Mouse (Mus musculus): ENCODE data around the gene Aspg. TPM values are rescaled to one million over a fixed set of nuclear protein-coding genes. Genes with fewer than 3 reads are reported as not detected.

Gene Aspg
- total RNA-seq, 2 experiments from 2014 or later: 1.9 to 4.7 TPM

GRCm38 (mm10) chr12:112111323-112111722, 4.8 kb downstream of the Aspg start:
- intact Hi-C loops (cut with DNase I): loop anchor here (10.0 kb wide), 1 partner anchor 433 kb away; no protein-coding TSS in a partner anchor
- DNase-seq (ENCODE audit: low spot score in 2 of 2): no peak

GRCm38 (mm10) chr12:112112235-112112634, 5.8 kb downstream of the Aspg start:
- intact Hi-C loops (cut with DNase I): loop anchor here (10.0 kb wide), 1 partner anchor 433 kb away; no protein-coding TSS in a partner anchor

GRCm38 (mm10) chr12:112112686-112113396, 6.4 kb downstream of the Aspg start:
- no peak for DNase-seq (ENCODE audit: low spot score in 2 of 2)
- intact Hi-C loops (cut with DNase I): loop anchor here (1.0 to 10.0 kb wide), 2 partner anchors 27 to 432 kb away; no protein-coding TSS in a partner anchor

More at GRCm38 (mm10) chr12:112112235-112112634, 5.8 kb downstream of the Aspg start:
- no peak for DNase-seq (ENCODE audit: low spot score in 2 of 2)

GRCm38 (mm10) chr12:112113710-112114109, 7.2 kb downstream of the Aspg start:
- intact Hi-C loops (cut with DNase I): loop anchor here (1.0 to 10.0 kb wide), 2 partner anchors 27 to 431 kb away; no protein-coding TSS in a partner anchor
- DNase-seq (ENCODE audit: low spot score in 2 of 2): peak; percentile 83 to 87

GRCm38 (mm10) chr12:112117006-112117405, 10.5 kb downstream of the Aspg start:
- intact Hi-C loops (cut with DNase I): loop anchor here (10.0 kb wide), 1 partner anchor 428 kb away; no protein-coding TSS in a partner anchor
- DNase-seq (ENCODE audit: low spot score in 2 of 2): no peak

GRCm38 (mm10) chr12:112117649-112118048, 11.2 kb downstream of the Aspg start:
- peak; percentile 49 to 64 for DNase-seq (ENCODE audit: low spot score in 2 of 2)
- intact Hi-C loops (cut with DNase I): loop anchor here (10.0 kb wide), 1 partner anchor 427 kb away; no protein-coding TSS in a partner anchor

GRCm38 (mm10) chr12:112121188-112121587, 14.7 kb downstream of the Aspg start:
- DNase-seq (ENCODE audit: low spot score in 2 of 2): no peak
- intact Hi-C loops (cut with DNase I): no loop called here

- intact Hi-C loops (cut with DNase I): no loop called here
- no peak for DNase-seq (ENCODE audit: low spot score in 2 of 2)
These were observed 19.4 kb downstream of the Aspg start for GRCm38 (mm10) chr12:112125903-112126302.

GRCm38 (mm10) chr12:112126931-112127635, 20.6 kb downstream of the Aspg start:
- intact Hi-C loops (cut with DNase I): no loop called here
- DNase-seq (ENCODE audit: low spot score in 2 of 2): no peak

GRCm38 (mm10) chr12:112128526-112128925, 22.0 kb downstream of the Aspg start:
- no peak for DNase-seq (ENCODE audit: low spot score in 2 of 2)
- intact Hi-C loops (cut with DNase I): no loop called here

GRCm38 (mm10) chr12:112129300-112129856, 22.9 kb downstream of the Aspg start:
- intact Hi-C loops (cut with DNase I): no loop called here
- no peak for DNase-seq (ENCODE audit: low spot score in 2 of 2)

- DNase-seq (ENCODE audit: low spot score in 2 of 2): peak in 1 of 2 experiments; percentile 30
- intact Hi-C loops (cut with DNase I): no loop called here
These were observed 23.8 kb downstream of the Aspg start for GRCm38 (mm10) chr12:112130161-112130860.

- no peak for DNase-seq (ENCODE audit: low spot score in 2 of 2)
- intact Hi-C loops (cut with DNase I): no loop called here
These were observed 24.5 kb downstream of the Aspg start for GRCm38 (mm10) chr12:112130957-112131356.

GRCm38 (mm10) chr12:112140231-112140630, 33.8 kb downstream of the Aspg start:
- intact Hi-C loops (cut with DNase I): loop anchor here (1.0 kb wide), 1 partner anchor 27 kb away; no protein-coding TSS in a partner anchor

GRCm38 (mm10) chr12:112140745-112141144, 34.3 kb downstream of the Aspg start:
- no peak for DNase-seq (ENCODE audit: low spot score in 2 of 2)
- intact Hi-C loops (cut with DNase I): loop anchor here (1.0 kb wide), 1 partner anchor 27 kb away; no protein-coding TSS in a partner anchor

More at GRCm38 (mm10) chr12:112140231-112140630, 33.8 kb downstream of the Aspg start:
- DNase-seq (ENCODE audit: low spot score in 2 of 2): peak; percentile 50 to 73

- no peak for DNase-seq (ENCODE audit: low spot score in 2 of 2)
These were observed 34.8 kb downstream of the Aspg start for GRCm38 (mm10) chr12:112141300-112141699.

GRCm38 (mm10) chr12:112143116-112143832, 36.8 kb downstream of the Aspg start:
- DNase-seq (ENCODE audit: low spot score in 2 of 2): peak; percentile 39 to 52
- intact Hi-C loops (cut with DNase I): no loop called here

More at GRCm38 (mm10) chr12:112141300-112141699, 34.8 kb downstream of the Aspg start:
- intact Hi-C loops (cut with DNase I): no loop called here

GRCm38 (mm10) chr12:112143833-112144201, 37.3 kb downstream of the Aspg start:
- DNase-seq (ENCODE audit: low spot score in 2 of 2): no peak
- intact Hi-C loops (cut with DNase I): no loop called here

All from left cerebral cortex, postnatal 14 days (tissue).